In genomic region chr5:150137772-150138451, GRCm38 (mm10) we compare ENCODE assay signal across 11 mouse cellular contexts. TPM values are rescaled to one million over a fixed set of nuclear protein-coding genes. Genes with fewer than 3 reads are reported as not detected.
A peak's percentile ranks its signal among the peaks of the same experiment; 100 is the strongest.
DNase-seq lines count a peak whose midpoint lies in the region; ATAC-seq and TF ChIP-seq lines count a peak whose summit lies in the region.
"Had no signal": no experiment of that assay in that cellular context is flagged by ENCODE, and none has a peak within 500 bp of the region (broad histone marks: within the 10 kb centered on the region; RNA-seq: fewer than 3 reads in every experiment).

No protein-coding gene starts in this region.

- peaks cover 9% of the 10 kb centered on the region for H3K4me1 ChIP-seq in E14TG2a.4 (replicated peaks; ENCODE audit: low read depth, low read length)
- H3K4me1 ChIP-seq: kidney, embryonic 15.5 days; midbrain, embryonic 12.5 days had no signal

- TF ChIP-seq CTCF in E14TG2a.4 (conservative IDR thresholded peaks at IDR 0.05; ENCODE audit: low read length): peak; percentile 86

- DNase-seq in CD4-positive, CD25-positive, alpha-beta regulatory T cell, adult 2 months (ENCODE audit: low read depth, low spot score): peak; percentile 27
- DNase-seq in left cerebral cortex, postnatal 4 days: peak; percentile 50
- DNase-seq in left cerebral cortex, postnatal 36 days (ENCODE audit: low spot score in 2 of 2): no peak
- DNase-seq in T-cell, adult 2 months (ENCODE audit: low spot score): no peak
- DNase-seq: gastrocnemius, postnatal 25 days had no signal

- no peak for ATAC-seq in CD4-positive, CD25-positive, alpha-beta regulatory T cell, adult 4 months
- ATAC-seq in granulocyte monocyte progenitor cell, adult 5-6 weeks (replicated peaks; ENCODE audit: poor library complexity, severe bottlenecking): peak; percentile 63
- no peak for ATAC-seq in megakaryocyte-erythroid progenitor cell, adult 5-6 weeks (replicated peaks; ENCODE audit: low FRiP score, low TSS enrichment, poor library complexity, severe bottlenecking)

- no peaks in the 10 kb centered on the region for H3K9me3 ChIP-seq in E14TG2a.4 (ENCODE audit: low read length)
- H3K9me3 ChIP-seq: kidney, embryonic 15.5 days; midbrain, embryonic 12.5 days had no signal

- no peaks in the 10 kb centered on the region for H3K27me3 ChIP-seq in E14TG2a.4 (ENCODE audit: insufficient read depth, low read length)
- H3K27me3 ChIP-seq: kidney, embryonic 15.5 days; midbrain, embryonic 12.5 days had no signal

- H3K4me3 ChIP-seq in E14TG2a.4 (replicated peaks; ENCODE audit: low read length): no peak overlapping the region
- H3K4me3 ChIP-seq: kidney, embryonic 15.5 days; midbrain, embryonic 12.5 days had no signal

- H3K36me3 ChIP-seq in E14TG2a.4 (ENCODE audit: insufficient read depth, low read length): no peaks in the 10 kb centered on the region
- H3K36me3 ChIP-seq: kidney, embryonic 15.5 days; midbrain, embryonic 12.5 days had no signal

- intact Hi-C loops in left cerebral cortex, postnatal 4 days (cut with DNase I): no loop called here
- intact Hi-C loops in left cerebral cortex, postnatal 36 days (cut with DNase I): no loop called here

RNA-seq across cellular contexts. Expression of gene Fry, which starts 19.5 kb away (rescaled TPM):
- 10 to 100 TPM; 15.4 to 20.7 TPM for polyA plus RNA-seq in CD4-positive, CD25-positive, alpha-beta regulatory T cell, adult 4 months (2017; shearing (Covaris generic))
- 100 to 1,000 TPM; 206 to 207 TPM for total RNA-seq in left cerebral cortex, postnatal 4 days (2021)
- total RNA-seq in left cerebral cortex, postnatal 36 days (2021): 100 to 1,000 TPM; 166 to 217 TPM
- total RNA-seq in granulocyte monocyte progenitor cell, adult 5-6 weeks (2014; fragmentation: Nextera tagmentation): 25.0 and 26.7 TPM in 2 replicates
- total RNA-seq in granulocyte monocyte progenitor cell, adult 5-6 weeks (2017): 15.4 and 18.4 TPM in 2 replicates
- 12.9 and 17.8 TPM in 2 replicates for total RNA-seq in megakaryocyte-erythroid progenitor cell, adult 5-6 weeks (2014; fragmentation: Nextera tagmentation)
- 8.3 and 10.4 TPM in 2 replicates for total RNA-seq in megakaryocyte-erythroid progenitor cell, adult 5-6 weeks (2017)

Comparison
In these comparisons a context has a peak if more than half of its experiments do, and no peak if none do; other contexts are left out.
1. DNase-seq: peak in CD4-positive, CD25-positive, alpha-beta regulatory T cell, adult 2 months (single experiment) and left cerebral cortex, postnatal 4 days (single experiment); none in left cerebral cortex, postnatal 36 days (0 of 2) and T-cell, adult 2 months (single experiment).
2. RNA of gene Fry, which starts 19.5 kb away (total RNA-seq): 166 to 217 TPM in left cerebral cortex, postnatal 36 days and 206 to 207 TPM in left cerebral cortex, postnatal 4 days; 15.4 to 26.7 TPM in granulocyte monocyte progenitor cell, adult 5-6 weeks and 8.3 to 17.8 TPM in megakaryocyte-erythroid progenitor cell, adult 5-6 weeks; every median in the first group is over 4 times any median in the second.